Mouse (Mus musculus) retina, postnatal 7 days (tissue): ENCODE data around the gene Lrrc1.

Experiments
- DNase-seq: peaks from one replicate; pipeline ENCODE4 v3.0.0-alpha.2; 2012; ENCODE audit warnings: low read depth, low spot score

Lrrc1 gene

DNA sequence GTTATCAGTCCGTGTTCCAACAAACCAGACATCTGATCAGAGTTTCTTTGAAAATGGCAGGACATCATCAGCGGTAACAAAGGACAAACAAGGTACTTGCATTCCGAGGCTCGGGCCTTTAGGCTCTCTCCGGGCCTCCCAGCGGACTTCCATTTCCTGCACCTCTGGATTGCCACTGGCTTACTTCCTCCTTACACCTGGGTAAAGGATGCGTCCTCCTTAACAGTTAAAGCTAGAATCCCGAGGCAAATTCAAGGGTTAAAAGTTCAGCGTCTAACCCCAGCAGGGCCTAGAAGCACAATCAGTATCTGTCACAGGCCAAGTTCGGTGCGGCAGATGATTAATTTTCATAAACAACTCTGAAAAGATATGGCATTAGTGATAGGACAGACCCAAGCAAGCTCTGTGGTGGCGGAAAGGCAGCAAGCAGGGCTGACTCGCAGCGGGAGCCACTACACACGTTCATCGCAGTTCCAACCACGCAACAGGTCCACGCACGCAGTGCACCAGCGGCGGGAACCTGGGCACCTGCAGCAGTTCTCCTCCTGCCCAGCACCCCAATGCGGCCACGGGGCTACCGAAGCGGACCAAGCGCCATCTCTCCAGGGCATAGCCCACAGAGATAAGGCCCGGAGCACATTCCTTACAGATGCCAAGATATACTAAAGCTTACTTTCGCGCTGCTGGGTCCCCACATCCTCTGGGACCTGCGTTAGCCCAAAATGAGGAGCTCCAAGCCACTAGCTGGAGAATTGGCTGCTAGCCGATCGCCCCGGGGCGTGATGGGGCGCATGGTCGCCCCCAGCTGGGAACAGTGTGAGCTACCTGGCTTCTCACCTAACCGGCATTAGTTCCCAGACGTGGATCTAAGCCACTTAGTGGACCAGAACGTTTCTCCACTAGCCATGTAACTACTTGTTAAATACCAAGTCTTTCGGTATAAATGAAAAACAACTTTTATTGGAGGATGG is 1.0 kb downstream of the Lrrc1 start:
- DNase-seq, result no peak

DNA sequence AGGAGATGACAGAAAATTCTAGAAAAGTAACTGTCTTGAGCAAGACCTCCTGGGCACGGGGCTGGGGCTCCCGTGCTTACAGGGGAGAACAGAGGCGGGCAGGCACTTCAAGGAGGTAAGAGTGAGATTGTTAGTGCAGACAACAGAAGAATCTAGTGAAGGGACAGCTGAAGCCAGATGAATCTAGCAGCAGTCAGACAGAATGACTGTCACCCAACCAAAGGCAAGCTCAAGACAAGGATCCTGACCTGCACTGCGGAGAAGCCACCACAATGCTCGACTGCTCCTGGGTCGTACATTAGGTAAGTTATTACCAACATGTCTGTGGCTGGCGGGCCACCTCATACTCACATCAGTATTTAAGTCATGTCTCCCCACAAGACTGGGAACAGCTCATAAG is 3.1 kb downstream of the Lrrc1 start:
- DNase-seq, result no peak

DNA sequence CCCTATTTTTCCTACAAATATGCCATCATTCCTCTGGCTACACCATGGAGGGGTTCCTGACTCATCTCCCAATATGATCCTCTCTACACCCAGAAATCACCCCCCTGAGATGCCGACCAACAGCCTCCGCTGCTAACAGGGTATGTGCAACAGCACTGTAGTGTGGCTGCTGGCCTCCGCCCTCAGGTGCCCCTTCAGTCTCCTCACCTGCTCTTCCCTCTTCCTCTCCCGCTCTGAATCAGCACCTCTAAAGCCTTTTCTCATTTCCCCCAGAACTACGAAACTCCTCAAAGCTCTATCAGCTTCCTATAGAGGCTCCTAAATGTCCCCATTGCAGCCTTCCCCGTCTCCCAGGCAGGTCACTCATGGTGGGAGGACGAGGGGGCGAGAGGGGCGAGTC is 5.4 kb downstream of the Lrrc1 start:
- no peak for DNase-seq

DNA sequence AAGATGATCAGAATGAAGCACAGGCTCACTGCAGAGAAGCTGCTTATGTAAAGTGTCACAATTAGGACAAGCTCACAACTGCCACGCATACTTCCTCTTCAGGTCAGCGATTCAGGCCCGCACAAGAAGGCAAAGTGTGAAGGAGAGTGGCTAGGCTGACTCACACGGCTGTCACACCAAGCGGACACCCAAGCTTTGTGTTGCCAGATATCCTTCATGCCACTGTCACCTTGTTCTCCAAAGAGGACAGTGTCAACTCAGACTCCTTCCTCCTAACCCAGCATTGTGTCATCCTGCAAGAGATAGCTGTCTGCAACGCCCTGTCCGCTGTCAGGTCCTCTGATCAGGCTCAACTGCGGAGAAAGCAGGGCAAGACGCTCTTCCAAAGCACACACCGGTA is 7.3 kb downstream of the Lrrc1 start:
- DNase-seq, result no peak

DNA sequence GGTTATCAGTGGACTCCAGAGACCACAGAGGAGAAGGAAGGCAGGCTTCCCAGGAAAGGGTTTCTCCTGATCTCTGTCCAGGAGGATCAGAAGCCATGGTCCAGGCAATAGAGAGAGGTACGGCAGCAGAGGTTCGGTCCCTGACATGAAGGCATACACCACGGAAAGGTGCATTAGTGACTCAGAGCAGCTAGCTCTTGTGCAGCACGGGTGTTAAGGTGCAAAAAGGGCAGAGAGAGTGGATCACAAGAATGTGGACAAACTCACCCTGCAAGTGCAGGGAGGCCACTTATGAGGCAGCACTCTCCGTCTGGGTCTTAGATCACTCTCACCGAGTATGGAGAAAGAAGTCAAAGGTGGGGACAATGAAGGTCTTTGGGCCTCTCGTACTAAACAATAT is 7.8 kb downstream of the Lrrc1 start:
- no peak for DNase-seq

DNA sequence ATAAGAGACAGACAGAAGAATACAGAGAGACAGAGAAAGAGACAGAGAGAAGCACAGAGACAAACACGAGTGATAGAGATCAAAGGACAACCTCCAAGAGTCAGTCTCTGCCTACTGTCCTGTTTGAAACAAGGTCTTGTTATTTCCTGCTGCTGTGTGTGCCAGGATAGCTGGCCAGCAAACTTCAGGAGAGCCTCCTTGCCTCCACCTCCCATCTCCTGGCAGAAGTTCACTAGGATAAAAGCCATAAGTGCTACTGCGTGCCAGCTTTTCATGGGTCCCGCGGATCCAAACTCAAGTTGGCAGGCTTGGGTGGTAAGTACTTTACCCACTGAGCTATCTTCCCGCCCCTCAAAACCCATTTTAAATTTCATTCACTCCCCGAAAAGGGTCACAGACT is 8.4 kb downstream of the Lrrc1 start:
- DNase-seq, result no peak

DNA sequence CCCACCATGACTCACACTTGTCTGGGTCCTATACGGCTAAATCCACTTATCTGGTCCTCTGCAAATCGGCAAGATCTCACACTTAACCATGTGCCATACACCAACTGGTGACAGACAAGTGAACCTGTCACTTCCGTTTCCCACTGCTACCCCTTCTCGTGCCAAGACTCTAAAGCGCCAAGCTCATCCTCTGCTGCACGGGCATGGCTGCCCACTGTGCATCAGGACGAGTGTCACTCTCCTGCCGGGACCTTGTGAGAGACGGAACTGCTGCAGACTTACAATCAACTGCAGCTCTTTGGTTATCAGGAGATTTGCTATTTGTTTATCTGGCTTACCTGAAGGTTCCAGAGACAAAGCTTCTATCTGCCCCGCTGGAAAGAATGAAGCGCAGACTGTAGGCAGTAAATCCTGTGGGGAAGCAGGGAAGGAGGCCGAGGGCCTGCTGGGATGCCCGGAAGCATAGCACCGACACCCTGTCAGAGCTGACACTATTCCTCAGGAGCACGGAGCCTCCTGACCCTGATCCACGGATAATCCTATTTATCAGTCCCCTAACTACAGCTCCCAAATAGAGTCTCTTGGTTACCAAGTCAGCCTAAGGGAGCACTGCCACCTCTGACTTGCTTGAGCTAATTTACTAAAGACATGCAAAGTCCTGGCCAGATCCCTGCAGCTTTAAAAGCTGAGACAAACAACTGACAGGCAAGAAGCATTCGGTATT is 9.5 kb downstream of the Lrrc1 start:
- DNase-seq, result peak; percentile 73

DNA sequence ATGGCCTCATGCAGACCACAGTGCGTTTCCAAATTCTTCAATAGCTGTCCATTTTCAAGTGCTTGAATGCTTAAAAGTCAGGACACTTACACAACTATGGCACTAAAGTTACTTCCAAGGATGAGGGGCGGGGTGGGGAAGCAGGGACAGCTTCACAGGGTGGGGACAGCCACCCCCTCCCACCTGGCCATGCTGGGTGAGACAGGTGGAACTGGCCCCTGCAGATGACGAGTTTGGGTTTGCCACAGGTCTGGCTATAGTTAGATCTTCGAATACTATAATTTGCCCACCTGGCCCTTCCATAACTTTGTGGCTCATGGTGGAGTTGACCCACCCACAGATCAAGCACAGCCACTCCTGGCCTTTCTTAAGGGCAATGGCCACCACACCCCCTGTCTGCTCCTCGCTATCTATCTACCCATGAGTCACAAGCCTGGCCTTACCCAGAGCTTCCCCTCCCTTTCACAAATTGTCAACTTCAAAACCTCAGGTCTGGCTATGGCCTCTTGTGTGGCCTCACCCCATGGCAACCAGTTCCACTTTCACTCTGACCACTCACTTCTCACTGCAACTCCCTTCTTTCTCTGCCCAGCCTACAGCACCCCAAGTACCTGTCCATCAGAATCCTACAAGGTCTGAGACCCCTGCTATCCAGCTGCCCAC is 16.2 kb downstream of the Lrrc1 start:
- DNase-seq, result no peak

DNA sequence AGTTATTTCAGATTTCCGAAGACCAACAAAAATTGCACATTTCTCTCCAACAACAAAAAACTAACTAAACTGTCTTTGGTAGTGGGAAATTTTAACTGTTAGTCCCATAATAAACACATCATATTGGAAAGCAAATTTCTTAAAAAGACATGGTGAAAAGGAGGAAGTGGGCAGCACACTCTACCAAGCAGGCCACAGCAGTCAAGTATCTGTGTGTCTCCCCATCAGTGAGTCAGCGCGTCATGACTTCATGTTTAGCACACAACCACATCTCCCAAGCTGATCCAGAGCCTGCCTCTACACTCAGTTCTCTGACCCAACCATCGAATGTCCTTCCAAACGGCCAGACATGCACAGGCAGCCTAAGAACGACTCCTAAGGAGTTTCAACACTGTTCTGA is 17.5 kb downstream of the Lrrc1 start:
- no peak for DNase-seq

DNA sequence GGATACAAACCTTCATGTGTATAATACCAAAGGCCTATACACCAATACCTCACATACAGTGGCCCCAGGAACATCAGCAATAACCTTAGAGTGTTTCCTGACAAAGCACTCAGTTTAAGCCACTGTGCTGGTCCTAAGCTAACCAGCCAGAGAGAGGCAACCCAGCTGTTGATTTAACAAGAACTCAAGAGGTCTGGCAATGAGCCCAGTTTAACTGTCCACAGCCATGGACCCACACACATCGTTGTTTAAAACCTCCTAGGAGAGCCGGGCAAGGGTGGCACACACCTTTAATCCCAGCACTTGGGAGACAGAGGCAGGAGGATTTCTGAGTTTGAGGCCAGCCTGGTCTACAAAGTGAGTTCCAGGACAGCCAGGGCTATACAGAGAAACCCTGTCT is 18.0 kb downstream of the Lrrc1 start:
- DNase-seq, result no peak

DNA sequence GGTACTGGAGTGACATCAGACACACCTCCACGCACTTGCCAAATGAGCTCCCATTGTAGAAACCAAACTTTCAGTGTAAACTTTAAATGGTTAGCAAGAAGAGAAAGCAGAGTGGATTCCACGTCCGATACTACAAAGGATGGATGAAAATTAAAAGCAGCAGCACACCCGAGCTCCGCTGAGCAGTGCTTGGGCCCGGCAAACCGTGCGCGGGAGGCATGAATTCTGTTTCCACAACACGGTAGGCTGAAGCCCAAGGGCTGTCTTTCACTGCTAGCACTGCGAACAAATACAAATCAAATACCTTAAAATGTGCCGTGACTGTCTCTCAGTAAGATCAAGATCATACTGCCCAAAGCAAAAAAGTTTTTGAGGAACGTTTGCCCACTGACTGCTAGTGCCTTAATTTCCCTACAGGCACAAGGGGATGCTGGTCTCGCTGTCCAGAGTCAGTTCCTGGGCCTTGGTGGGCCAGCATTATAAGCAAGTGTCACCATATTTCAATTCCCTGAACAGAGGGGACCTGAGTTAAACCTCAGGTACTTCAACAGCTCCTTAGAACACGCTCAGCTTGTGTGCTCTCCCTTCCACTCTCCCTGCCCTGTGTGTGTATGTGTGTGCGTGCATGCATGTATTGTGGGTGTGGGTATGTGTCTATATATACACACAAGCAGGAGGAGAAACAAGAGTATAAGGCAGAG is 18.9 kb downstream of the Lrrc1 start:
- DNase-seq, result no peak

DNA sequence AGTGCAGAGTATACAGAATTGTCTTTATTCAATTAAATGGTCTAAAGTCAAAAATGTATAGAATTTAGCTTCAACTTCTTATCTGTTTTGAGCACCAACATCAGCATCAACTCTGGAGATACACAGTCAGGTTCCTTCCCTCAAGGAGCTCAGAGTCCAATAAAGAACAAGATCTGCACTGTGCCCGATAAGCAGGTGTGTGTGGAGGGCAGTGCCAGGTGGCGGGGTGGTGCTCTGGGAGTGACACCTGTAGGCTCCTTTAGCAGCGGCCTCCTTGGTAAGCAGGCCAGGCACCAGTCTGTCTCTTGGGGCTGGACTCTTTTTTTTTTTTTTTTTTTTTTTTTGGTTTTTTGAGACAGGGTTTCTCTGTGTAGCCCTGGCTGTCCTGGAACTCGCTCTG is 20.9 kb downstream of the Lrrc1 start:
- DNase-seq, result no peak

DNA sequence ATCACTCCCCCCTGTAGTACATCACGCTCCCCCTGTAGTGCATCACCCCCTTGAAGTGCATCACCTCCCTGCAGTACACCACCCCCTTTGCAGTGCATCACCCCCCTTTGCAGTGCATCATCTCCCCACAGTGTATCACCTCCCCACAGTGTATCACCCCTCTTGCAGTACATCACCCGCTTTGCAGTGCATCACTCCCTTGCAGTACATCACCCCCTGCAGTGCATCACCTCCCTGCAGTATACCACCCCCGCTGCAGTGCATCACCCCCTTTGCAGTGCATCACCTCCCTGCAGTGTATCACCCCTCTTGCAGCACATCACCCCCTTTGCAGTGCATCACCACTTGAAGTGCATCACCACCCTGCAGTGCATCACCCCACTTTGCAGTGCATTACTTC is 22.2 kb downstream of the Lrrc1 start:
- no peak for DNase-seq

DNA sequence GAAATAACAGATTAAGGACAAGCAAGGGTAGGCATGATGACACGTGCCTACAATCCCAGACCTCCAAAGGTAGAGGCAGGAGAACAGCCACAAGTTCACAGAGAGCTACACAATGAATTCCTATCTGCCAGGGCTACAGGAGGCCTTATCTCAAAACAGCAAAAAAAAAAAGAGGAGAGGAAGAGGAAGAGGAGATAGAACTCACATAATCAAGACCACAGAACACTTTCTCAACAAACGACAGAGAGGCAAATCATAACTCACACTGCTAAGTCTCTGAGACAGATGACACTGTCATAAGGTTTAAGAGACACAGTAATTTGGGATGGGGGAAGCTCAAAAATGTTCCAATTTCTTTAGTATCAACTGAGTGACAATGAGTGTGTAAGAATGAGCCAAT is 25.5 kb downstream of the Lrrc1 start:
- DNase-seq, result no peak

DNA sequence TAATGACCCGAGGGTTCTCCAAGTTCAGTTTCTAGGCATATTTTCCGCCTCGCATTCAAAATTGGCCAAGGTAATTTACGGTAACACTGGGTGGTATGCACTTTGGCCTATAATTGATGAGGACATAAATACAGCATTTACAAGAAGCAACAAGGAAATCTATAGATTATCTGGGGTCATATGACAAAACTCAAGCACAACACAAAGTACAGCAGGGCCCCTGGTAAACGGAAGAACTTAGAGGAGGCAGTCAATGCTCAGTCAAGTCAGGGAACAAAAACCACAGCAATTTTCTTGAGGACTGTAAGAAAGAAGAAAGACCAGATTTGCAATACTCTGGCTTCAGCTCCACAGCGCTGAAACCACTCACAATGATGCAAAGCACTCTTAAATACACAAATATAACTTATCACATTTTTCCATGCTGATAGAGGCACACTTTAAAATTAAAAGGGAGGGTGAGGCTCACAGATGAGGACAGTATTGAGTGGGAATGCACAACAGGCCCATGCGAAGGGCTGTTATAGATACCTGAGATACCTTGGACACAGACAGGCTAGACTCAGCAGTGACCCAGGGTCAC is 27.8 kb downstream of the Lrrc1 start:
- DNase-seq, result no peak

DNA sequence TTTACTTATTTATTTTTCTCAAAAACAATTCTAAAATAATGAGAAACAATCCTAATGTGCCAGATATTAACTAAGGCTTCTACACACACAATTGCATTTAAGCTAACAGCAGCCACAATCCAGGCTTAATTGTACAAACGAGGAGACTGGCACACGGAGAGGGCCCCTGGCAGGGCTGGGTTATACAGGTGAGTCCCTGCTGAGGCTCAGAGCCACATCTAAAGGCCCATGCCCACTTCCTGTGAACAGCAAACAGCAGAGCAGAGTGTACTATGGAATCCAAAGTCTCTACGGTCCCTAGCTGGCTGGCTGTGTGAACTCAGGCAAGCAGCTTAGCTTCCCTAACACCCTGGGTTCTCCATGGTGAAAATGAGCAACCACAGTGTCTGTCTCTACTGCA is 30.8 kb downstream of the Lrrc1 start:
- DNase-seq, result no peak

DNA sequence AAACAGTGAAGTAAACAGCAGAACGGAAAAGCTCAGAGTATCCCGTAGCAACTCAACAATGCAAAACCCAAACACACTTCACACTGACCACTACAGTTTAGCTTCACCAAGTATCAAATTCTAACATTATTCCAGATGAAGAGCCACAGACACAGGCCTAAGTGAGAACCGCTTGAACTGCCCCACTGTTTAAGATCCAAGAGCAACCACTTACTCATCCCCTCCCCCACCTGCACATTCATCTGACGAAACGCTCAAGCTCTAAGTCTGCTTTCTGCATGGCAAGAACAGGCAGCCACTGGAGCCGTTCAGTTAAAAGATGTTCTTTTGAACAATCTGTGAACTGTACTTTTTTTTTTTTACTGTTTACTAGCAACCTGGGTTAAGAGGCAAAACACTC is 32.5 kb downstream of the Lrrc1 start:
- DNase-seq, result no peak

DNA sequence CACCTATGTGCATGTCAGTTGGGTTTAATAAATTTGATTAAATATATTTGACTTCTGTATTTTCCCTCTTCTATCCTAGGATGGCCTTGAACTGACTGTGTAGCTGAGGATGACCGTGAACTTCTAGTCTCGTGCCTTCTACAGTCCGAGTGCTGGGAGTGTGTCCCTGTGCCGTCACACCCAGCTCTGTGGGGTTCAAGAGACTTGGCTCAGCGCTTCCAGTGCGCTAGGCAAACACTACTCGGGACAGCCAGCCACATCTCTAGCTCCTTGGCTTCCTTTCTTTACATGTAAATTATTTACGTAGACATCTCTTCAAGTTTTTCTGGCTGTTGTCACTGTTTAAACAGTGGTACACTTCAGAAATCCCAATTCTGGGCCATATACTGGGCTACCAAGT is 34.1 kb downstream of the Lrrc1 start:
- no peak for DNase-seq

DNA sequence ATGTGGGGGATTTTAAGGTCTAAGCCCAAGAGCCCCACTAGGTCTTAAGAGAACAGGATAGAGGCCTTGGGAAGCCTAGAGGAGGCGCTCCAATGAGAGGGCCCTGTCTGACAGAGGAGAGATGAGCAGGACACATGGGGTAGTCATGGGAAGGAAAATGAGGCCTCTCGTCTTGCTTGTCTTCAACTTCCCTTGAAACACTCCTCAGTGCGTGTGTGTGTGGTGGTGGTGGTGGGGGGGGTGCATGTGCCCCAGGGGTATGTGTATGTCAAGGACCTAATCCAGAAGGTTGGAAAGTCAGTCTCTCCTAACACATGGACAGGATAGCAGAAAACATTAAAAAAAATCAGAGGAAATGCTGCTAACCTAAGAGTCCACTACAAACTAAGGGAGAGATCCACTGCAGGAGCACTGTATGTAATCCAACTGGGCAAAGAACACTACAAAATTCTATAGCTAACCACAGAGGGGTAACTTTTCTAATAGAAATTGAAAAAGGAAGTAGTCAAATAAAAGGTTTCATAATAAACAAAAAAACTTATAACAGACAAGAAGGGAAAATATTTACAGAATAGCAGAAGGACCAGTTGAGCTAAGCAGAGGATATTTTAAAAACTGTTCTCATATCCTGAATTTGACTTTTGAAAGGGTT is 36.8 kb downstream of the Lrrc1 start:
- no peak for DNase-seq

DNA sequence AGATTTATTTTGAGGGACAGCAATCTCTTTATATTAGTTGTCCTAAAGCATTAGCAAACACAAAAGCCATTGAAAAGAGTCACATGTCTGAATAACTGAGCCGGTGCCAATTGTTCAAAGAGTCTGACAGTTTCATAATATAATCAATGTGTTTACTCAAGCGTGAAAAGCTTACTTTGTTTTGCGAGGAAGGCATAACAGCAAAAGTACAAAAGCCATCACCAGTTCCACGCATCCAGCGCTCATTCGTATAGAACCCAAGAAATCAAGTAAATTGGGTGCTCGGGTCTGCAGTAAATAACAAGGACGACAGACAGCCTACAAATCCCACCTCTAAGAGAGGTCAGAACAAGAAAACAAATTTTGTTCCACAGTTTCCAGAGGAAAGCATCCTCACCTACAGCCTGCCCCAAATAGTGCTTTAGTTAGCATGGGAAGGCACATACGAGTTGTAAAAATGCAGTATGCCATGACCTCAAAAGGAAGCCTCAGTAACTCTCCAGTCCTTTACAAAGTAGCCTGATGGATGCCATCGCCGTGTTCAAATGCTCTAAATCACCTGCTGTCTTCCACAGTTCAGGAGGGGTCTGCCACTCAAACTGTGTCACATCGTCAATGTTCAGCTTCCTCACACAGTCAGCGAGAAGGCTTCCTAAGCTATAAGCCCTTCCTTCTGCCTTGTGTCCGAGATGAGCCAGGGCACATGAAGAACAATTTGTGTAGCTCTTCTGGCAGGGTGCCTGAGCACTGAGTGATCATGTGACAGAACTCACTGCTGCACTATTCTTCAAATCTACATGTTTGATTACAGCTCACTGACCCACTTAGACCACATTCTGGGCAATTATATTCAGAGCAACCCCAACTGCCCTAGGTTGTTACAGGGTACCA is 41.9 kb downstream of the Lrrc1 start:
- DNase-seq, result no peak
